Mouse (Mus musculus): ENCODE measurements around the gene P2ry2. TPM values are rescaled to one million over a fixed set of nuclear protein-coding genes. Genes with fewer than 3 reads are reported as not detected.
A peak's percentile ranks its signal among the peaks of the same experiment; 100 is the strongest.

The P2ry2 gene
- total RNA-seq, 1 experiment, result 2.8 TPM

DNA sequence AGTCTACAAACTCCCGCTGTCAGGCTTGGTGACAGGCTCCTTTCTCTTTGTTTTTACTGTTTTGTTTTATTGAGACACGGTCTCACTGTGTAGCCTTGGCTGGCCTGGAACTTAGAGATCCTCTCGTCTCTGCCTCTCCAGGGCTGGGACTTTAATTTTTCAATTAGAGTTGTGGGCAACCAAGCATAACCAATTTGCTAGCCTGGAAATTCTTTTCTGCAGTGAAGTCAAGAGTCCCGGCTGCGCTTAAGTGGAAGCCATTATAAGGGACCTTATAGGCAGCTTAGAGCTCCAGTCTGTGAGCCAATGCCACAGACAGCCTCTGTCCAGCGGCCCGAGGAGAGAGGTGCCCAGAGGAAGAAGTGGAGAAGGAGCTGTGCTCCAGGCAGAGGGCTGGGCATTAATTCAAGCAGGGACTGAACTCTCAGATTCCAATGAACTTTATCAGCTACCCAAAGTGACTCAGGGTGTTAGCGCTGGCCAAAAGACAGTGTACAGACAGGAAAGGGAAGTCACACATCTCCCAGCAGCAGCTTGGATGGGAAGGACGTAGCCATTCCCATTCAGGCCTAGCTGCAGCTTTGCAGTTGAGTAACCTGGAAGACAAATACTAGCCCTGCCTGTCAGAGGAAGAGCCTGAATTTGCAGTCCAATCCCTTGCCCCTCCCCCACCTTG, 21.9 kb downstream of the P2ry2 start:
- Histone ChIP-seq H3K9me3 (ENCODE audit: control insufficient read depth, insufficient read depth, low read depth, low read length) (no peaks in the 10 kb centered on the region), H3K4me3 (ENCODE audit: insufficient read depth in 1 of 2, low read depth in 1 of 2, low read length in 2 of 2, poor library complexity in 1 of 2, severe bottlenecking in 1 of 2) (no peak overlapping the region), H3K36me3 (ENCODE audit: control insufficient read depth, insufficient read depth, low read length, poor library complexity, severe bottlenecking) (no peaks in the 10 kb centered on the region), H3K9ac (ENCODE audit: insufficient read depth, low read depth, low read length, poor library complexity, severe bottlenecking) (no peak overlapping the region), H3K4me1 (ENCODE audit: control insufficient read depth in 2 of 2, insufficient read depth in 2 of 2, low read length in 2 of 2, poor library complexity in 1 of 2) (peaks cover 0 to 5% of the 10 kb centered on the region in 2 experiments; a peak in 1 of 4 replicates), H3K27ac (ENCODE audit: insufficient read depth, low read depth, low read length, poor library complexity, severe bottlenecking) (no peak overlapping the region)
- in situ Hi-C loops (cut with MboI; ENCODE audit: low sequenced_read_pairs in 2 of 2, unreplicated experiment in 2 of 2), result no loop called here
- no peak for DNase-seq (ENCODE audit: low read depth, low spot score)
- TF ChIP-seq ZNF384 (IDR thresholded peaks at IDR 0.05; ENCODE audit: low read depth, low read length), result no peak

GRCm38 (mm10) chr7:100988092-100988491, 24.6 kb downstream of the P2ry2 start:
- no peak overlapping the region for H3K4me3 ChIP-seq (ENCODE audit: insufficient read depth in 1 of 2, low read depth in 1 of 2, low read length in 2 of 2, poor library complexity in 1 of 2, severe bottlenecking in 1 of 2)
- H3K27ac ChIP-seq (ENCODE audit: insufficient read depth, low read depth, low read length, poor library complexity, severe bottlenecking), result no peak overlapping the region
- peak; percentile 33 for DNase-seq (ENCODE audit: low read depth, low spot score)
- H3K9me3 ChIP-seq (ENCODE audit: control insufficient read depth, insufficient read depth, low read depth, low read length), result no peaks in the 10 kb centered on the region
- H3K9ac ChIP-seq (ENCODE audit: insufficient read depth, low read depth, low read length, poor library complexity, severe bottlenecking), result no peak overlapping the region
- H3K4me1 ChIP-seq (ENCODE audit: control insufficient read depth in 2 of 2, insufficient read depth in 2 of 2, low read length in 2 of 2, poor library complexity in 1 of 2), result peaks cover 0 to 15% of the 10 kb centered on the region in 2 experiments; a peak in 2 of 4 replicates
- no peaks in the 10 kb centered on the region for H3K36me3 ChIP-seq (ENCODE audit: control insufficient read depth, insufficient read depth, low read length, poor library complexity, severe bottlenecking)
- in situ Hi-C loops (cut with MboI; ENCODE audit: low sequenced_read_pairs in 2 of 2, unreplicated experiment in 2 of 2), result no loop called here
- peak; percentile 52; the same call in 1 of the 2 replicates for TF ChIP-seq ZC3H11A (IDR thresholded peaks at IDR 0.05; ENCODE audit: borderline replicate concordance, low read depth, low read length)
- no peak for TF ChIP-seq MAFK (IDR thresholded peaks at IDR 0.05; ENCODE audit: insufficient read depth, low read depth, low read length)

DNA sequence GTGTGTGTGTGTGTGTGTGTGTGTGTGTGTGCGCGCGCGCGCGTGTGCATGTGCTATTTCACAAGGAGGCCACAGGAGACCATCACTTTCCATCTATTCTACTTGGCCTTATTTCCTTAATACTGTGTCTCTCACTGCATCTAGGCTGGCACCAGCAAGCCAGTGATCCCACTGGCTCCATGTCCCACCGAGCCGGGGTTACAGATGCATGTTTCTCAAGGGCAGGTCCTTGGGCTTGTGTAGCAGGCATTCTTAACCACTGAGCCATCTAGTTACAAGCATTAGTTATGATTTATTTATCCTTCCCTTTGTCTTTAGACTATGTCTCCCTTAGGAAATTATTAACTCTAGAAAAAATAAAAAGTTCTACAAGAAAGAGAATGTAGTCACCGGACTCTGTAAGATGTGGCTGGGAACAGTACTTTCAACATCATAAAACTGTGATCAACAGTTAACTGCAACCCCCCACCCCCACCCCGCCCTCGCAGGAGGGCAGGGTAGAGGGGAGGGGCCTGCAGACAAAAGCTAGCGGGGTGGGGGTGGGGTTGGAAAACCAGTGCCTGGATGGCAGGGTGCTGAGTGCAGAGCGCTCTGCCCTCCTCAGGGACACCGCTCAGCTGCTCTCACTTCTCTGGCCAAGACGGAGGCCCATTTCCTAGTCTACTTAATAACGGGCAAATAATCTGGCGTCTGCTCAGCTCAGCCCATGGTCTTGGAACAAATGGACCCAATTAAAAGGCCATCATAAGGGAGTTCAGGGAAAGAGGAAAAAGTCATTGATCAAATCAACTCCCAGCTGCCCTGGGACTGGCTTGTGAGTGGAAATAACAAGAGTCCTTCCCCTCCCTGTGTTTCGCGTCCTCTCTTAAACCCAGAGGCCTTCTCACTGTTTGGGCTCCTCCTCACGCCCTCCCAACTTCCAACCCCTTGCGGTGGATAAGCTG, 27.9 kb downstream of the P2ry2 start:
- Histone ChIP-seq H3K4me3 (ENCODE audit: insufficient read depth in 1 of 2, low read depth in 1 of 2, low read length in 2 of 2, poor library complexity in 1 of 2, severe bottlenecking in 1 of 2) (peak overlapping the region in 1 of 2 experiments; percentile 44; a peak in 2 of 4 replicates), H3K9ac (ENCODE audit: insufficient read depth, low read depth, low read length, poor library complexity, severe bottlenecking) (peak overlapping the region; percentile 73), H3K9me3 (ENCODE audit: control insufficient read depth, insufficient read depth, low read depth, low read length) (no peaks in the 10 kb centered on the region), H3K27ac (ENCODE audit: insufficient read depth, low read depth, low read length, poor library complexity, severe bottlenecking) (peak overlapping the region; percentile 69), H3K4me1 (ENCODE audit: control insufficient read depth in 2 of 2, insufficient read depth in 2 of 2, low read length in 2 of 2, poor library complexity in 1 of 2) (peaks cover 0 to 12% of the 10 kb centered on the region in 2 experiments; a peak in 2 of 4 replicates), H3K36me3 (ENCODE audit: control insufficient read depth, insufficient read depth, low read length, poor library complexity, severe bottlenecking) (no peaks in the 10 kb centered on the region)
- no peak for DNase-seq (ENCODE audit: low read depth, low spot score)
- TF ChIP-seq ZC3H11A (IDR thresholded peaks at IDR 0.05; ENCODE audit: borderline replicate concordance, low read depth, low read length), result no peak
- no peak for TF ChIP-seq MAFK (IDR thresholded peaks at IDR 0.05; ENCODE audit: insufficient read depth, low read depth, low read length)
- no peak for TF ChIP-seq ZNF384 (IDR thresholded peaks at IDR 0.05; ENCODE audit: low read depth, low read length)
- TF ChIP-seq HCFC1 (IDR thresholded peaks at IDR 0.05; ENCODE audit: borderline replicate concordance, insufficient read depth, low read length), result no peak
- TF ChIP-seq CHD2 (IDR thresholded peaks at IDR 0.05; ENCODE audit: low read depth, low read length), result no peak
- in situ Hi-C loops (cut with MboI; ENCODE audit: low sequenced_read_pairs in 2 of 2, unreplicated experiment in 2 of 2), result no loop called here

DNA sequence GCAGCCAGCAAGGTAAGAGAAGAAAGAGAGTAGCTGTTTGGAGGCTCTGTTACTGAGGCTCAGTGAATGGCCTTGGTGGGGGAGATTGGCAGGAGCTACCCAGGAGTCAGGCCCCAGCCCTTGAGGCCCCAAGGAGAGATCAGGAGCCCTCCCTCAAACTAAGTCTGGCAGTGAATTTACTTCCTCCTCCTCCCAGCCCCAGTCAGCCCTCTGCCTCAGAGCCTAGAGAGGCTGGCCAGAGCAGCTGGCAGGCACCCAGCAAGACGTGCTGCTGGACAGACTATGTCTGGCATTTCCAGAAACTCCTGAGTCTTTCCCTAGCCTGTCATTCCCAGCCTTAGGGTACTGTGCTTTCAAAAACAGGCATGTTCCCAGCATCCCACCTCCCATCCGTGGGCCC, 33.5 kb downstream of the P2ry2 start:
- Histone ChIP-seq H3K9ac (ENCODE audit: insufficient read depth, low read depth, low read length, poor library complexity, severe bottlenecking) (no peak overlapping the region), H3K4me1 (ENCODE audit: control insufficient read depth in 2 of 2, insufficient read depth in 2 of 2, low read length in 2 of 2, poor library complexity in 1 of 2) (no peaks in the 10 kb centered on the region), H3K36me3 (ENCODE audit: control insufficient read depth, insufficient read depth, low read length, poor library complexity, severe bottlenecking) (no peaks in the 10 kb centered on the region), H3K9me3 (ENCODE audit: control insufficient read depth, insufficient read depth, low read depth, low read length) (no peaks in the 10 kb centered on the region), H3K4me3 (ENCODE audit: insufficient read depth in 1 of 2, low read depth in 1 of 2, low read length in 2 of 2, poor library complexity in 1 of 2, severe bottlenecking in 1 of 2) (no peak overlapping the region), H3K27ac (ENCODE audit: insufficient read depth, low read depth, low read length, poor library complexity, severe bottlenecking) (no peak overlapping the region)
- in situ Hi-C loops (cut with MboI; ENCODE audit: low sequenced_read_pairs in 2 of 2, unreplicated experiment in 2 of 2), result no loop called here
- DNase-seq (ENCODE audit: low read depth, low spot score), result no peak
- TF ChIP-seq ZNF384 (IDR thresholded peaks at IDR 0.05; ENCODE audit: low read depth, low read length) (no peak), CHD2 (IDR thresholded peaks at IDR 0.05; ENCODE audit: low read depth, low read length) (no peak), ZC3H11A (IDR thresholded peaks at IDR 0.05; ENCODE audit: borderline replicate concordance, low read depth, low read length) (no peak), MAFK (IDR thresholded peaks at IDR 0.05; ENCODE audit: insufficient read depth, low read depth, low read length) (no peak), HCFC1 (IDR thresholded peaks at IDR 0.05; ENCODE audit: borderline replicate concordance, insufficient read depth, low read length) (no peak)

Measured in ES-E14 (cell line).